Mouse (Mus musculus) gastrocnemius, postnatal 25 days (tissue): ENCODE measurements at regions not wholly inside any gene's neighbourhood (a gene's known extent, or its start where the extent isn't known, plus 50 kb on each side); places are given as distances from the start of the nearest gene placed in this dataset.
A peak's percentile ranks its signal among the peaks of the same experiment; 100 is the strongest.

Experiments used
- DNase-seq: peaks from one replicate; pipeline ENCODE4 v3.0.0; 2022

DNA sequence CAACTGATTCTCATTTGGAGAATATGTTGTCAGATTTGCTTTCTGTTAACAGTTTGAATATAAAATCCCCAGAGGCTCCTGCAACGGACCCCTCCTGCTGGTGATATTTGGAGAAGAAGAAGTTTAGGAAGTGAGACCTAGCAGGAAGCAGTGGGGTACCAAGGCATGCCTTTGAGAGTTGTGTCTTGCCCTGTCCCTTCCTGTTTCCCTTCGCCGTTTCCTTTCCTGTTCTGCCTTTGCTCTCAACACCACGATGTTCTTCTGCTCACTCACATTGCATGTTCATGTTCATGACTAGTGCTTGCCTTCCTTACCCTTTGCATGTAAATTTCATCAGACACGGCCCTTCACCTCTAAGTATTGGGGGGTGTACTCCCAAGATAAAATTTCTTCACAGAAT lies 254.0 kb downstream of the Tle4 start:
- DNase-seq, result no peak

DNA sequence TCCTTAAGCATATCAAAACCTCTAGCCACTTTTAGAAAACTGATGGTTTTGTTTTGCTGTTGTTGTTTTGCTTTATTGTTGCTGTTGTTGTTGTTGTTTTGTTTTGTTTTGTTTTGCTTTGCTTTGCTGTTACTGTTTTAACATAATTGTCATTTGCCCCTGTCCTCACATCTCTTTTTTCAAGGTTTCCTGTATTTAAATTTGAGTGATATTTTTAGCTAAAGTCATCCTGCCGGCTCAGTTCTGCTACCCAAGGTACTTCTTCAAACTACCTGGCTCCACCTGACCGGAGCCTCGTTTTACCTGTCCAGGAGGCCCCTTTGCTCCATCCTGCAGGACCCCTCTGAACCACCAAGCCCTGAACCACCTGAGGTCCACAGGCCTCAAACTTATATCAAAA lies 253.4 kb downstream of the Tle4 start:
- DNase-seq, result no peak

DNA sequence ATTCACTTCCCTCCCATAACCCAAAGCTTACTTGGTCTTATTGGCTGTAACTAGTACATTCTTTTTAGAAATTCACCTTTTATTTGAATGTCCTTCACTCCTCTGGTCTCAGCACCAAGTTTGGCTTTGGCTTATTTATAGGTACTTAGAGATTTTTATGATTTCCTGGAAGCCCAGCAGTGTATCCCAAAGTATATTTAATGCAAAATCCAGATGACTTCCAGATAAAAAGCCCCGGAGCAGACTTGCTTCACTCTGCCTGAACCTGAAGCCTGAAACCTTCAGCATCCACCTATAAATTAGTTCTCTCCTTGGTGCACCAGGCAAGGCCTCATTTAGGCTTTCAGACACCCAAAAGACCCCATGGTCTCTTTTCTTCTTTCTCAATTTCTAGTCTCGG lies 250.8 kb downstream of the Tle4 start:
- no peak for DNase-seq

DNA sequence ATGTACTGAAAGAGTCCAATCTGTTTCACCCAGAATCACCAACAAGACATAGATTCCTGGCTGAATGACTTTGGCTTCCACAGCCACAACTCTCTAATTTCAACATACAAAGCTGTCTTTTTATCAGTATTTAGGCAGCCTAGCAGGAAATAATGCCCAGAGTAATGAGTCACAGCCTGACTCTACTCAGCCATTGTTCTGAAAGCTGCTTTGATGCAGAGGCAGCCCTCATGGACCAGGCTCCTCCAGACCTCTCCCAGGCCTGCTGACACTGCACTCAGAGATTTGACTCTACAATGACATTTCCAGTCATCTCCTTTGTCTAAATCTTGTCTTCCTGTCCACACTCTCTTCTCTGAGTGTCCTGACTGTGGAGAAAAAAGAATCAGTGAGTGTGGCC lies 250.4 kb downstream of the Tle4 start:
- DNase-seq, result no peak

DNA sequence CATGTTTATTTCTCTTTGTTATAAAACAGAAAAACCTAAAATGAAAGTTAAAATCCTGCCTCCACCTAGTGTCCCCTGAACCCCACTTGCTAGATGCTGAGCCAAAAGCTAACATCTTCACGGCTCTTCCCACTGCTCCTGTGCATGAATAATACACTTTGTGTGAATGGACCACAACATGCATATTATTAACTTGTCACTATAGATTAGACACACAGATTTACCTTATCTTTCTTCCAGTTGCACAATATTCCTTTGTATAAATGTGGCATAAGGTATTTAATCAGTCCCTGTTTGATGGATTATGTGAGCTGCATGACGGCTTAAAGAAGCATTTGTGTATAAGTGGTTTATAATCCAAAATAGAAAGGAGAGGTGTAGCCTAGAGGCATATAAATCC lies 248.1 kb downstream of the Tle4 start:
- no peak for DNase-seq

DNA sequence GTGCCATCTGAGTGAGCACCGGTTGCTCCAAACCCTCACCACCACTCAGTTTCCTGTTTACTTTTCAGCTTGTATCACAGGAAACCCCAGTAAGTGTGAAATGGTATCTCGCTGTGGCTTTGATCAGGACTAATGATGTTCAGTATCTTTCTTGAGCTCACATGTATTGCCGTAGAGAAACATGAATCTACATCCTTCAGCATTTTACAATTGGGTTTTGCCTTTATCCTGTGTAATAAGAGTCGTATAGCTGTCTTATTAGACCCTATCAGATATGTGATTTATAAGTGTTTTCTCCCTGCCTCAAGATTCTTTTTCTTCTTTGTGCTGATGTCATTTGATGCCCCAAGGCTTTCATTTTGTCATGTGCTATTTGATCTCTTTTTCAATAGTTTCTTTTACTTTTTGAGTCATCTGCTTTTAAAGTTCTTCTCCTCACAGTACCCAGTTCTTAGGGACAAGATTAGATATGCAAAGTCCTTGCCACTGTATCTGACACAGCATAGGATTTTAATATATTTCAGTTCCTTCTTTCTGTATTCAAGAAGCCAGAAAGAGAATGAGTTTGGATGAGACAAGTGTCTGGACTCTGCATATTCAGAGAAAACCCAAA lies 246.0 kb downstream of the Tle4 start:
- no peak for DNase-seq

DNA sequence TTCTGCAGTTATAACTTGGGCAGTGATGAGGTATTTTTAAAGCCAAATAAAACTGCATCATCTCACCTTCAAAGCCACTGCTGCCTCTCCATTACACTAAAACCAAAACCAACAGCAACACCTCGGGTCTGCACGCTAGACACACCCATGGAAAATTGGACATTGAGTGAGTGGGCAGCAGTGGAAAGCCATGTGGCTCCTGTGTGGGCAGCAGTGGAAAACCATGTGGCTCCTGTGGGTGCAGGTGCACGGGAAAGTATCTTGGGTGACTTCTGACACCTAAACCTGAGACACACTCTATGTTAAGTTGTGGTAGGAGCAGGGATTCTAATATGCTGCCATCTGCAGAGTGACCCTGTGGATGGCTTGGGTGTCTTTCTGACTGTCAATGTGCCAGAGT lies 245.3 kb downstream of the Tle4 start:
- no peak for DNase-seq

DNA sequence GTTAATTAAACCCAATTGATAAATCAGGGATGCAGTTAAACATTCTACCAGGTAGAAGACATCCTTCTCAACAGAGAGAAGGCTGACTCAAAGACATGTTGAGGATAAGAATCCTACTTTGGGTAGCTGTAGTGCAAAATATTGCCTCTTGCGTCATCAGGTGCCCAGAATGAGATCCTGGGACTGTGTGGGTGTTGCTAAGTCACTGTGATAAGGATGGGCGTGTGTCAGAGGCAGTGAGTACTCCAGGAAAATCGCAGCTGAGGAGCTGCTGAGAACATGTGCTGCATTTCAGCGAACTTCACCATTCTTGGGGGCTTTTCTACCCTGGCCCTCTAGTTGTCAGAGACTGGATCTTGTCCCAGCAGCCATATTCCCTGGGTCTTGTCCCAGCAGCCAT lies 244.7 kb downstream of the Tle4 start:
- DNase-seq, result no peak

DNA sequence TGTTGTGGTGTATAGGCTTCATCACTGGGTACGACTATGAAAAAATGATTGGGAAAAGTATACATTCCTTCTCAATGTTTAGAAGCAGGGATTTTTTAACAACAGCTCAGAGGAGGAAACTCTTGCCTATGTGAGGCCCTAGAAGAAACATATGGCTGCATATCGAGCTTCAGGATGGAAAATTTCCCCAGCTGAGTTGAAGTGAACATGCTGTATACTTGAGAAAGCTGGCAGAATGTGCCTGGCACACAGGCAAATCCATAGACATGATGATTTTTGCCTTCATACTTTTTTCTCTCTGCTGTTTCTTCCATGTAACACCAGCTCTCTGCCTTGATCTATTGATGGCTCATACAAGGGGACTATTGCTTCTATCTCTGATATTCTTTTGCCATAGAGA lies 242.7 kb downstream of the Tle4 start:
- no peak for DNase-seq

DNA sequence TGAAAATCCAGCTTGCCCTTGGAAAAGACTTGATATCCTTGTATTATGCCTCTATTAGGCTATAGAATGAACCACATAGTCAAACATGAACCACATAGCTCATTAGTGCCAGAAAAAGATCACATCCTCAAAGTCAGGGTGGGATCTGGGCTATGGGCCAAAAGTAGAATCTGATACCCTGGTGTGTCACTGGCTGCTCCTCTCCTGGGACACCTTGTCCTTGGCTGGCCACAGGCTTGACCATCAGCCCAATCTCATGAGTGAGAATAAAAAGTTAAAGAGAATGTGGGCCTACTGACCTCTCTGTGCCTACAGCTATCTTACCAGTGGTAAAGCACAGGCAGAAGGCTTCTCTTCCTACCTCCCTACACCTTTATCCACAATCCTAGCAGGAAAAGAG lies 241.9 kb downstream of the Tle4 start:
- peak; percentile 24 for DNase-seq

DNA sequence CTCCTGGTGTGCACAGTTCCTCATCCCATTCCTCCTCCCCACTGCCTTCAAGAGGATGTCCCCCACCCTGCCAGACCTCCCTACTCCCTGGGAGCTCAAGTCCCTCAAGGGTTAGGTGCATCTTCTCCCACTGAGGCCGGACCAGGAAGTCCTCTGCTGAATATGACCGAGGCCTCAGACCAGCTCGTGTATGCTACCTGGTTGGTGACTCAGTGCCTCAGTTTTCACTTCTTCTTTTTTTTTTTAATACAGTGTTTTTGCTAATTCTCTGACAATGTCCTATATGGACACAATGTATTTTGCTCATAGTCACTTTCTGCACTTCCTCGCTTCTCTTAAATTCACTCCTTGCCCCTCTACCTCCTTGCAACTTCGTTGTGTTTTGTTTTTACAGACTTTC lies 237.2 kb downstream of the Tle4 start:
- DNase-seq, result no peak

DNA sequence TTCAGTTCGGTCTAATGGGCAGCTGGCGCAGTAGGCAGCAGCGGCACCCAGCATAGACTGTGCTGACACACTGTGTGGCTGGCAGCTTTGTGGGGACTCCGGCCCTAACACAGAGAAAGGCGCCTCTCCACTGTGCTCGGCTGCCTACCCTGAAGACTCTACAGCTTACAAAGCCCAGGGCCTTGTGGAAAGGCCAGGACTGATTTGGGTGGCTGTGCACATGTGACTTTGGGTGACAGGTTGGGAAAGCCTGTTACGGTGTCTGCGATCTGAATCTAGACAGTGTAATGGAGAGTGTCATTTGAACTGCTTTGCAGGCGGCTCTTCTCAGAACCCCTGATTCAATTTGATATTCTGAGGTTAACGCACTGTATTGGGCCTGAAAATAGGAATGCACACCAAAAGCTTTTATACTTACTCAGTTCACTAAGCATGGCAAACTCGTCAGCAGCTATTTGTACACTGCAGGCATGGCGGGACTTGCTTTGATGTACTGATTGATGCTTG lies 228.7 kb downstream of the Tle4 start:
- no peak for DNase-seq

DNA sequence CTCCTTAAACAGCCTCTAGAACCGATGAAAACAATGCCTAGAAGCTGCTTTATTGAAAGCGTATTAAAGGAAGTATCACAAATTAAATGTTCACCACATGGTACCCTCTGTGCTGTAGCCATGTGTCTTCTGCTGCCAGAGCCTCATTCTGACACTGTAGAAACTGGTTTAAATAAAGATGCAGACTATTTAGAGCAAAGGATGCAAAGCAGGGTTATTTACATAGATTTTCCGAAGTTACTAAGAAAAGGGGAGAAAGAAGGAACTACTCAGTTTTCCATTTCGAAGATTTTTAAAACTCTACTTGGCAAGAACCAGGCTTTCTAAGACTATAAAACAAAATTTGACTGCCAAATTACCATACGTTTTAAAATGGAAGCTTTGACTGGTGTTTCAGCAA lies 226.5 kb downstream of the Tle4 start:
- DNase-seq, result no peak

DNA sequence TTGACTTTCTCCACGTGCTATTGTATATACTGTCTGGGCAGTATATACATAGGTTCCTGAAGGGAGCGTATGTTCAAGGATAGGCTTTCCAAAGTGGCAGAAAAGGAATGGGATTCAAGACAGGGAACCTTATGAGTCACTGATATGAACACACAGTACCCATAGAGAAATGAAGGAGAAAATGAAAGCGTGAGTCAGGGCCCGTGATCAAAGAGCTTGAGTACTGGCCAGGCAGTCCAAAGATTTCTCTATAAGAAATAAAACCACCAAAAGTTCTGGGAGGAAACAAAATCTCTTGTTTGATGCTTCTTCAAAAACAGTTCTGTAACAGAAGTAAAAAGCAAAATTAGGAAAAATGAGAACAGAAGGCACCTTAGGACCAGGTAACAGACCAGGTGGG lies 223.9 kb downstream of the Tle4 start:
- DNase-seq, result no peak

DNA sequence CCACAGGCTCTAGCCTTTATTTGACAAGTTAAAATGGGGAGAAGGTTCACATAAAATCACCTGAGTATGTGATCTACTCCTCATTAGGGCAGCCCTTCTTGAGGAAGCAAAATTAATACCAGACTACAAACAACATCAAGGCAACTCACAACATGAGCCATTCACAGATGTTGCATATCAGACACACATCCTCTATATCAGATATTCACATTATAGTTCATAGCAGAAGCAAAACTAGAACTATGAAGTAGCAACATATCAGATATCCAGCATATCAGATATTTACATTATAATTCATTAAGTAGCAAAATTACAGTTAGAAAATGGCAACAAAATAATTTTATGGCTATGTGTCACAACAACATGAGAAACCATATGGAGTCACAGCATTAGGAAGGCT lies 217.0 kb downstream of the Tle4 start:
- no peak for DNase-seq

DNA sequence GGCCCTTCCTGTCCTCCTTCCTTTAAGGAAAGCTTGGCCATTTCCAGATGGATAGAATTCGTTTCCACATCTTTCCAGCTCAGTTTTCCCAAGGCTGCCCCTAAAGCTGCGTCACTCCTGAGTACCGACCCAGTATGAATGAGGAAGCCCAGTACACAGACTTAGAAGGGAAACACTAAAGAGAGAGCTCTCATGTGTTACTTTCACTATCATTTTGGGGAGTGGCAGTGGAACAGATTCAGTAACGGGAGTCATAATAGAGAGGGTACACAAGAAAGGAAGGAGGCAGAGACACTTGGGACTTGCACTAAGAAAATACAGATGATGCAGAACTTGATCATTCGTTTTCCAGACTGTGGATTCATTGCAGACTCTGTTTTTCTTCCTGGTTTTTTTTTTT lies 210.1 kb downstream of the Tle4 start:
- no peak for DNase-seq

DNA sequence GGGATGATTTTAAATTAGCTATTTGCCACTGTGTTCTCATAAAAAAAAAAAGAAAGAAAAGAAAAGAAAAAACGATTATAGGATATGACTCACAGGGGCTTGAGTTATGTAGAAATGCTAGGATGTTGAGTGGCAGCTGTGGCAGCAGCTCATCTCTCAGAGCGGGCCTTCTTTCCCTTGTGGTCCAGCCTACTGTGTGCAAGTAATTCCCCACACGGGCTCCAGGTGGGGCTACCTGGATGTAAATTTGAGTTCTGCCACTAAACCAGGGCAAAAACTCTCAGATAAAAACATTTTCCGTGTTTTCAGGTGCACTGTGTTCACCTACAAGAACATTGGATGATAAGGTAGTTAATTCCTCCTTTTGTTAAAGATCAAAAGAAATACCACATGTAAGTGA lies 209.3 kb downstream of the Tle4 start:
- DNase-seq, result no peak

DNA sequence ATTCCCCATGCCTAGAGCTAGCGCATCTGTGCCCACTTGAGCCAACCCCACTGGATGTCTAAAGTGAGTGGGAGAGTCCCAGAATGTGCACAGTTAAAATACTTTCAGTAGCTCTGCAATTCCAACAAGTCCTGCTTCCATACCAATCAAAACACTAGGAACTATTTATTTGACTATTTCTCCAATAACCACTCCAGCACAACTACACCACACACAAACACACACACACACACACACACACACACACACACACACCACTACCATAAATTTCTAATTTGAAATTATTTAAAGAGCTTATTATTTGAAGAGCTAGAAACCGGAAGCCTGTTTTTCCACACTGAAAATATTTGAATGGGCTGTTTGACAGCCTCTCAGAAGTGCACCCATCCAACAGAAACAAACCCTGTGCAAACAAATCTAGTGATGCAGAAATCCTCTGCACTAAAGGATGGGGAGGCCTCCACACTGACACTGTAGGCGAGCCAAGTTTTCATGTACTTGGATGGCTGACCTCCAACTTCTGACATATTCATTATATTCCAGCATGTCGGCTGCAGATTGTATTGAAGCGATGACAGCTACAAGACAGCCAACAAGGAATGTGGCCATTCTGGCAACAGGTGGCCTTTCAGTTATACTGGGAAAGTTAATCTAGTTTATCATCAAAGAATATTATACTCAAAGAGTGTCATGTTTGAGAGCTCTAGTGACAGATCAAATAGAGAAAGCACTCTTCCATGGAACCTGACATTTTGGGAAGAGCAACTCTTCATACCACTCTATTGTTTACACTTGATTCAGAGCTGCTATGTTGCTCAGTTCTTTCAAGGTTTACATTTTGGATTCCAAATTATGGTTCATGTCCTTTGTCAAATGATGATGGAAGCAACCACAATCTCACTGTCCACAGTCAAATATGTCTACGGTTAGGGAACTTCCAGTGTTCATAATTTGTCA lies 207.7 kb downstream of the Tle4 start:
- DNase-seq, result no peak

DNA sequence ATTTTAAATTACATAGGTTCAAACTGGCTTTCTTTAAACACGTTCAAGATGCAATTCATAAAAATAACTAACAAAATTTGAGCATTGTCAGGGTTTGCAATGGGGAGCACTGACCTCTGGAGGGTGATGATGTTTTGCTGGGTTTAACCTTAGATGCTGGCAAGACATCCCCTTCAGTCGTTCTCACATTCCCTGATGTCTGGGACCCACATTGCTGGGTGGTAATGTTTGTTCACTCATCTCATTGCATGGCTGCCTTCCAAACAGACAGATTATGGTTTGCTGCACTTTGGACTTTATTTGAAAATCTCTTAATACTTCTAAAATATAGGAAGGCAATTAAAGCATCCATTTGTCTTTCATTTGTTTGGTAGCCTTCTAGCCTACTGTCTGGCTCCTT lies 206.9 kb downstream of the Tle4 start:
- DNase-seq, result no peak
